ENCODE assay signal across 8 mouse cellular contexts in genomic region chr7:126799468-126800268, GRCm38 (mm10). TPM values are rescaled to one million over a fixed set of nuclear protein-coding genes. Genes with fewer than 3 reads are reported as not detected.
A peak's percentile ranks its signal among the peaks of the same experiment; 100 is the strongest.
DNase-seq lines count a peak whose midpoint lies in the region; ATAC-seq and TF ChIP-seq lines count a peak whose summit lies in the region.

No protein-coding gene starts in this region.

- peak overlapping the region; percentile 90 for H3K4me2 ChIP-seq in liver, postnatal 0 days (ENCODE audit: low read depth, low read length)
- peak overlapping the region; percentile 85 for H3K4me2 ChIP-seq in stomach, embryonic 15.5 days

- TF ChIP-seq EP300 in liver, postnatal 0 days (IDR thresholded peaks at IDR 0.05; ENCODE audit: low read depth): no peak

- peak overlapping the region; percentile 50 for H3K4me3 ChIP-seq in thymus, adult 2 months (ENCODE audit: control insufficient read depth, insufficient read depth, low read length)
- peak overlapping the region; percentile 90 for H3K4me3 ChIP-seq in erythroblast, embryonic 14.5 days (replicated peaks)
- peak overlapping the region; percentile 87 for H3K4me3 ChIP-seq in liver, postnatal 0 days (ENCODE audit: low read depth, low read length)
- H3K4me3 ChIP-seq in stomach, embryonic 15.5 days (replicated peaks): peak overlapping the region; percentile 72

- peak; percentile 43 for TF ChIP-seq POLR2A in thymus, adult 2 months (IDR thresholded peaks at IDR 0.05; ENCODE audit: control insufficient read depth, extremely low read depth, insufficient read depth, low read length, poor library complexity)

- peak overlapping the region; percentile 61 for H3K27ac ChIP-seq in thymus, adult 2 months (ENCODE audit: control insufficient read depth, insufficient read depth, low read length)
- peak overlapping the region; percentile 97 for H3K27ac ChIP-seq in liver, postnatal 0 days (ENCODE audit: low read depth)
- H3K27ac ChIP-seq in stomach, embryonic 15.5 days: peak overlapping the region; percentile 99

- H3K9me3 ChIP-seq in erythroblast, embryonic 14.5 days (ENCODE audit: control insufficient read depth, low read length): no peaks in the 10 kb centered on the region
- no peaks in the 10 kb centered on the region for H3K9me3 ChIP-seq in liver, postnatal 0 days (ENCODE audit: low read length)
- H3K9me3 ChIP-seq in stomach, embryonic 15.5 days: no peaks in the 10 kb centered on the region

- no peaks in the 10 kb centered on the region for H3K27me3 ChIP-seq in thymus, adult 2 months (ENCODE audit: control insufficient read depth, insufficient read depth, low read length)
- H3K27me3 ChIP-seq in erythroblast, embryonic 14.5 days (ENCODE audit: control insufficient read depth): no peaks in the 10 kb centered on the region
- no peaks in the 10 kb centered on the region for H3K27me3 ChIP-seq in liver, postnatal 0 days (ENCODE audit: insufficient read depth, low read length)
- H3K27me3 ChIP-seq in stomach, embryonic 15.5 days (replicated peaks): no peaks in the 10 kb centered on the region

- peak; percentile 49; the same call in 1 of the 2 replicates for TF ChIP-seq CTCF in thymus, adult 2 months (IDR thresholded peaks at IDR 0.05; ENCODE audit: borderline replicate concordance, control insufficient read depth, extremely low read depth, insufficient read depth, low read length, poor library complexity)
- peak; percentile 34; the same call in 1 of the 2 replicates for TF ChIP-seq CTCF in liver, postnatal 0 days (IDR thresholded peaks at IDR 0.05; ENCODE audit: low read depth)

- peaks cover 20% of the 10 kb centered on the region for H3K4me1 ChIP-seq in thymus, adult 2 months (replicated peaks; ENCODE audit: control insufficient read depth, insufficient read depth, low read length)
- H3K4me1 ChIP-seq in erythroblast, embryonic 14.5 days (ENCODE audit: control insufficient read depth): peaks cover 76% of the 10 kb centered on the region
- peaks cover 30% of the 10 kb centered on the region for H3K4me1 ChIP-seq in liver, postnatal 0 days (ENCODE audit: insufficient read depth)
- H3K4me1 ChIP-seq in stomach, embryonic 15.5 days: peaks cover 29% of the 10 kb centered on the region

- no peaks in the 10 kb centered on the region for H3K36me3 ChIP-seq in thymus, adult 2 months (ENCODE audit: control insufficient read depth, insufficient read depth, low read length)
- H3K36me3 ChIP-seq in erythroblast, embryonic 14.5 days (ENCODE audit: control insufficient read depth): peaks cover 43% of the 10 kb centered on the region
- H3K36me3 ChIP-seq in liver, postnatal 0 days (replicated peaks; ENCODE audit: insufficient read depth, low read length): peaks cover 27% of the 10 kb centered on the region
- peaks cover 23% of the 10 kb centered on the region for H3K36me3 ChIP-seq in stomach, embryonic 15.5 days

- ATAC-seq in hematopoietic stem cell, adult 5-6 weeks (replicated peaks in 1 of 2; ENCODE audit: insufficient read depth in 1 of 2, low FRiP score in 2 of 2, low TSS enrichment in 1 of 2, low read depth in 1 of 2, poor library complexity in 2 of 2, severe bottlenecking in 2 of 2): peak; percentile 65
- ATAC-seq in liver, postnatal 0 days: peak; percentile 77
- ATAC-seq in stomach, embryonic 15.5 days (ENCODE audit: insufficient read depth, low FRiP score, low read depth): peak; percentile 85

- H3K9ac ChIP-seq in liver, postnatal 0 days (replicated peaks): peak overlapping the region; percentile 72
- peak overlapping the region; percentile 35; the same call in 1 of the 2 replicates for H3K9ac ChIP-seq in stomach, embryonic 15.5 days

- WGBS in thymus, adult 2 months: 9% methylated on average over 35 of the region's 38 CpGs
- WGBS in liver, postnatal 0 days (ENCODE audit: insufficient replicate concordance): 5% methylated on average over 37 of the region's 38 CpGs
- WGBS in stomach, embryonic 15.5 days: 3% methylated on average over 37 of the region's 38 CpGs

- peak; percentile 52 for DNase-seq in adrenal gland, postnatal 14 days
- no peak for DNase-seq in adrenal gland, adult 2 months
- DNase-seq in thymus, adult 2 months: no peak
- DNase-seq in thymus, postnatal 36 days: no peak
- no peak for DNase-seq in liver, postnatal 0 days

RNA-seq across cellular contexts. Expression of gene Fam57b, which starts 2.2 kb away (rescaled TPM):
- 32.1 and 32.5 TPM in 2 replicates for total RNA-seq in adrenal gland, postnatal 14 days (2021)
- 10 to 100 TPM; 16.4 to 21.0 TPM for total RNA-seq in adrenal gland, adult 2 months (2021)
- 27.8 and 40.9 TPM in 2 replicates for polyA plus RNA-seq in adrenal gland, adult 2 months (2012; rRNA removed)
- 2.9 and 3.3 TPM in 2 replicates for polyA plus RNA-seq in thymus, adult 2 months (2012; rRNA removed)
- 0.02 TPM in 1 of 2 replicates, not detected in the other for polyA plus RNA-seq in erythroblast, embryonic 14.5 days (2012)
- not detected in 2 replicates for total RNA-seq in hematopoietic stem cell, adult 5-6 weeks (2017)
- polyA plus RNA-seq in liver, postnatal 0 days (2015; fragmentation: Nextera tagmentation; extraction: Ambion mirVana): 0.06 and 0.09 TPM in 2 replicates
- polyA plus RNA-seq in stomach, embryonic 15.5 days (2015; fragmentation: Nextera tagmentation; extraction: Ambion mirVana): 0.73 and 0.74 TPM in 2 replicates

RNA-seq across cellular contexts. Expression of gene Ppp4c, which starts 7.4 kb away (rescaled TPM):
- 94.7 and 109 TPM in 2 replicates for total RNA-seq in adrenal gland, postnatal 14 days (2021)
- 10 to 100 TPM; 77.4 to 86.0 TPM for total RNA-seq in adrenal gland, adult 2 months (2021)
- polyA plus RNA-seq in adrenal gland, adult 2 months (2012; rRNA removed): 89.8 and 92.4 TPM in 2 replicates
- 460 and 482 TPM in 2 replicates for polyA plus RNA-seq in thymus, adult 2 months (2012; rRNA removed)
- polyA plus RNA-seq in erythroblast, embryonic 14.5 days (2012): 11.0 and 12.3 TPM in 2 replicates
- 119 and 131 TPM in 2 replicates for total RNA-seq in hematopoietic stem cell, adult 5-6 weeks (2017)
- polyA plus RNA-seq in liver, postnatal 0 days (2015; fragmentation: Nextera tagmentation; extraction: Ambion mirVana): 69.9 and 72.1 TPM in 2 replicates
- polyA plus RNA-seq in stomach, embryonic 15.5 days (2015; fragmentation: Nextera tagmentation; extraction: Ambion mirVana): 237 and 240 TPM in 2 replicates

RNA-seq across cellular contexts. Expression of gene Tbx6, which starts 18.4 kb away (rescaled TPM):
- total RNA-seq in adrenal gland, postnatal 14 days (2021): 1.2 and 1.5 TPM in 2 replicates
- total RNA-seq in adrenal gland, adult 2 months (2021): under 1 TPM; 0.31 to 0.75 TPM
- polyA plus RNA-seq in adrenal gland, adult 2 months (2012; rRNA removed): 3.4 and 3.7 TPM in 2 replicates
- polyA plus RNA-seq in thymus, adult 2 months (2012; rRNA removed): 25.0 and 37.9 TPM in 2 replicates
- 3.6 and 4.0 TPM in 2 replicates for polyA plus RNA-seq in erythroblast, embryonic 14.5 days (2012)
- total RNA-seq in hematopoietic stem cell, adult 5-6 weeks (2017): 0.25 TPM in 1 of 2 replicates, not detected in the other
- polyA plus RNA-seq in liver, postnatal 0 days (2015; fragmentation: Nextera tagmentation; extraction: Ambion mirVana): 0.14 and 0.29 TPM in 2 replicates
- 0.46 and 0.66 TPM in 2 replicates for polyA plus RNA-seq in stomach, embryonic 15.5 days (2015; fragmentation: Nextera tagmentation; extraction: Ambion mirVana)

RNA-seq across cellular contexts. Expression of gene Ypel3, which starts 22.9 kb away (rescaled TPM):
- 129 and 173 TPM in 2 replicates for total RNA-seq in adrenal gland, postnatal 14 days (2021)
- 100 to 1,000 TPM in 1 of 2 experiments, 10 to 100 TPM in 1; 92.8 to 136 TPM for total RNA-seq in adrenal gland, adult 2 months (2021)
- 970 and 1,207 TPM in 2 replicates for polyA plus RNA-seq in adrenal gland, adult 2 months (2012; rRNA removed)
- 622 and 685 TPM in 2 replicates for polyA plus RNA-seq in thymus, adult 2 months (2012; rRNA removed)
- polyA plus RNA-seq in erythroblast, embryonic 14.5 days (2012): 156 and 161 TPM in 2 replicates
- total RNA-seq in hematopoietic stem cell, adult 5-6 weeks (2017): 50.3 and 74.9 TPM in 2 replicates
- 65.0 and 74.7 TPM in 2 replicates for polyA plus RNA-seq in liver, postnatal 0 days (2015; fragmentation: Nextera tagmentation; extraction: Ambion mirVana)
- 81.9 and 93.0 TPM in 2 replicates for polyA plus RNA-seq in stomach, embryonic 15.5 days (2015; fragmentation: Nextera tagmentation; extraction: Ambion mirVana)

RNA-seq across cellular contexts. Expression of gene 4930451I11Rik, which starts 31.8 kb away (rescaled TPM):
- not detected in 2 replicates for total RNA-seq in adrenal gland, postnatal 14 days (2021)
- not detected for total RNA-seq in adrenal gland, adult 2 months (2021)
- not detected in 2 replicates for polyA plus RNA-seq in adrenal gland, adult 2 months (2012; rRNA removed)
- not detected in 2 replicates for polyA plus RNA-seq in thymus, adult 2 months (2012; rRNA removed)
- not detected in 2 replicates for polyA plus RNA-seq in erythroblast, embryonic 14.5 days (2012)
- not detected in 2 replicates for total RNA-seq in hematopoietic stem cell, adult 5-6 weeks (2017)
- polyA plus RNA-seq in liver, postnatal 0 days (2015; fragmentation: Nextera tagmentation; extraction: Ambion mirVana): not detected in 2 replicates
- polyA plus RNA-seq in stomach, embryonic 15.5 days (2015; fragmentation: Nextera tagmentation; extraction: Ambion mirVana): not detected in 2 replicates
